Mouse (Mus musculus) cortical plate, adult 2 months (tissue): ENCODE results near the gene Zp1.

ENCODE experiments used
- CTCF ChIP-seq: fragments of 200-500 bp; IDR thresholded peaks from 2 replicates; pipeline ENCODE4 v1.5.1; 2011; ENCODE audit warnings: mild to moderate bottlenecking, control low read depth, low read length; ENCODE audit not compliant: insufficient read depth; ENCODE audit errors: extremely low read depth
- POLR2A ChIP-seq: fragments of 200-500 bp; IDR thresholded peaks from 2 replicates; pipeline ENCODE4 v1.6.1; 2011; ENCODE audit warnings: mild to moderate bottlenecking, low read length, control low read depth; ENCODE audit not compliant: insufficient read depth; ENCODE audit errors: extremely low read depth

- no peak for TF ChIP-seq POLR2A
- TF ChIP-seq CTCF = peak; percentile 86
These were observed 12.5 kb downstream of the Zp1 start for GRCm38 (mm10) chr19:10907891-10908290.
